Comparison of ENCODE assay signal across 8 mouse cellular contexts in genomic region chr7:116038511-116038910, GRCm38 (mm10). TPM values are rescaled to one million over a fixed set of nuclear protein-coding genes. Genes with fewer than 3 reads are reported as not detected.
DNase-seq lines count a peak whose midpoint lies in the region; ATAC-seq lines count a peak whose summit lies in the region.

Sox6 (minus strand) TSS chr7:116038796.

- peak within 1 kb of the TSS; percentile 97 for H3K4me2 ChIP-seq in embryonic facial prominence, embryonic 12.5 days (replicated peaks)
- peak within 1 kb of the TSS; percentile 97 for H3K4me2 ChIP-seq in heart, embryonic 11.5 days
- H3K4me2 ChIP-seq in lung, embryonic 16.5 days (ENCODE audit: low read depth, low read length), result peak within 1 kb of the TSS; percentile 99
- H3K4me2 ChIP-seq in stomach, embryonic 16.5 days (ENCODE audit: low read depth, low read length), result peak within 1 kb of the TSS; percentile 100

- no peak within 1 kb of the TSS; the same call in 1 of the 2 replicates for H3K27ac ChIP-seq in embryonic facial prominence, embryonic 12.5 days
- H3K27ac ChIP-seq in heart, embryonic 11.5 days (ENCODE audit: low read depth, low read length), result no peak within 1 kb of the TSS; the same call in 1 of the 2 replicates
- H3K27ac ChIP-seq in lung, embryonic 16.5 days (ENCODE audit: low read length), result no peak within 1 kb of the TSS
- H3K27ac ChIP-seq in stomach, embryonic 16.5 days (ENCODE audit: low read length), result no peak within 1 kb of the TSS

- DNase-seq in layer of hippocampus, adult 18-20 months (ENCODE audit: low spot score in 2 of 2), result no peak
- DNase-seq in layer of hippocampus, adult 11-12 months (ENCODE audit: low spot score), result no peak
- peak; percentile 23 for DNase-seq in kidney, postnatal 10 days
- no peak for DNase-seq in c-Kit-positive CD71-positive TER-119-positive erythroid progenitor cells, embryonic 14.5 days (ENCODE audit: low spot score)

- 1% methylated on average over 11 of the region's 11 CpGs for WGBS in embryonic facial prominence, embryonic 12.5 days
- WGBS in heart, embryonic 11.5 days (ENCODE audit: insufficient replicate concordance), result 0% methylated on average over 11 of the region's 11 CpGs
- 3% methylated on average over 11 of the region's 11 CpGs for WGBS in lung, embryonic 16.5 days
- WGBS in stomach, embryonic 16.5 days, result 4% methylated on average over 11 of the region's 11 CpGs

- peaks cover 43% of the 10 kb centered on the region for H3K27me3 ChIP-seq in embryonic facial prominence, embryonic 12.5 days
- H3K27me3 ChIP-seq in heart, embryonic 11.5 days (ENCODE audit: control insufficient read depth, insufficient read depth, low read length), result peaks cover 30% of the 10 kb centered on the region
- H3K27me3 ChIP-seq in lung, embryonic 16.5 days (ENCODE audit: control insufficient read depth, insufficient read depth, low read depth, low read length), result peaks cover 36% of the 10 kb centered on the region
- peaks cover 34% of the 10 kb centered on the region for H3K27me3 ChIP-seq in stomach, embryonic 16.5 days (ENCODE audit: control insufficient read depth, insufficient read depth, low read length)

- no peaks in the 10 kb centered on the region for H3K36me3 ChIP-seq in embryonic facial prominence, embryonic 12.5 days
- H3K36me3 ChIP-seq in heart, embryonic 11.5 days (ENCODE audit: control insufficient read depth, insufficient read depth, low read length), result no peaks in the 10 kb centered on the region
- no peaks in the 10 kb centered on the region for H3K36me3 ChIP-seq in lung, embryonic 16.5 days (ENCODE audit: control insufficient read depth, insufficient read depth, low read length)
- H3K36me3 ChIP-seq in stomach, embryonic 16.5 days (ENCODE audit: control insufficient read depth, insufficient read depth, low read length), result no peaks in the 10 kb centered on the region

- H3K9me3 ChIP-seq in embryonic facial prominence, embryonic 12.5 days, result no peaks in the 10 kb centered on the region
- no peaks in the 10 kb centered on the region for H3K9me3 ChIP-seq in heart, embryonic 11.5 days (replicated peaks; ENCODE audit: control insufficient read depth, low read length)
- H3K9me3 ChIP-seq in lung, embryonic 16.5 days (ENCODE audit: control insufficient read depth, low read length), result no peaks in the 10 kb centered on the region
- H3K9me3 ChIP-seq in stomach, embryonic 16.5 days (replicated peaks; ENCODE audit: control insufficient read depth, low read length), result no peaks in the 10 kb centered on the region

- no peak for ATAC-seq in embryonic facial prominence, embryonic 12.5 days (ENCODE audit: insufficient number of reproducible peaks, insufficient read depth, low FRiP score, low TSS enrichment)
- ATAC-seq in heart, embryonic 11.5 days (replicated peaks; ENCODE audit: insufficient number of reproducible peaks, low FRiP score, low TSS enrichment), result no peak
- ATAC-seq in lung, embryonic 16.5 days (ENCODE audit: low read depth), result no peak
- no peak for ATAC-seq in stomach, embryonic 16.5 days (ENCODE audit: insufficient read depth, low FRiP score)

- peak within 1 kb of the TSS; percentile 47 for H3K9ac ChIP-seq in embryonic facial prominence, embryonic 12.5 days
- peak within 1 kb of the TSS; percentile 54; the same call in 1 of the 2 replicates for H3K9ac ChIP-seq in heart, embryonic 11.5 days (ENCODE audit: low read depth, low read length)
- peak within 1 kb of the TSS; percentile 65 for H3K9ac ChIP-seq in lung, embryonic 16.5 days (ENCODE audit: low read length)
- H3K9ac ChIP-seq in stomach, embryonic 16.5 days (ENCODE audit: low read length), result peak within 1 kb of the TSS; percentile 51

- H3K4me1 ChIP-seq in embryonic facial prominence, embryonic 12.5 days, result peaks cover 12% of the 10 kb centered on the region
- peaks cover 7% of the 10 kb centered on the region; the same call in 1 of the 2 replicates for H3K4me1 ChIP-seq in heart, embryonic 11.5 days (ENCODE audit: control insufficient read depth, insufficient read depth, low read length)
- H3K4me1 ChIP-seq in lung, embryonic 16.5 days (replicated peaks; ENCODE audit: control insufficient read depth, insufficient read depth, low read length), result peaks cover 17% of the 10 kb centered on the region
- H3K4me1 ChIP-seq in stomach, embryonic 16.5 days (ENCODE audit: control insufficient read depth, insufficient read depth, low read length), result peaks cover 10% of the 10 kb centered on the region; the same call in 1 of the 2 replicates

- H3K4me3 ChIP-seq in embryonic facial prominence, embryonic 12.5 days, result peak within 1 kb of the TSS; percentile 41
- peak within 1 kb of the TSS; percentile 50 for H3K4me3 ChIP-seq in heart, embryonic 11.5 days (ENCODE audit: low read depth, low read length)
- peak within 1 kb of the TSS; percentile 63 for H3K4me3 ChIP-seq in lung, embryonic 16.5 days (ENCODE audit: low read length)
- peak within 1 kb of the TSS; percentile 54 for H3K4me3 ChIP-seq in stomach, embryonic 16.5 days (replicated peaks; ENCODE audit: low read length)

RNA-seq across cellular contexts. Expression of gene Sox6, which starts in this region (rescaled TPM):
- total RNA-seq in layer of hippocampus, adult 18-20 months (2021), result 10 to 100 TPM; 21.1 to 26.5 TPM
- 53.7 and 59.7 TPM in 2 replicates for polyA plus RNA-seq in embryonic facial prominence, embryonic 12.5 days (2016; fragmentation: Nextera tagmentation; extraction: Ambion mirVana)
- polyA plus RNA-seq in heart, embryonic 11.5 days (2014; fragmentation: Nextera tagmentation; extraction: Ambion mirVana), result 33.2 and 45.1 TPM in 2 replicates
- 20.7 and 20.9 TPM in 2 replicates for polyA plus RNA-seq in lung, embryonic 16.5 days (2015; fragmentation: Nextera tagmentation; extraction: Ambion mirVana)
- polyA plus RNA-seq in stomach, embryonic 16.5 days (2015; fragmentation: Nextera tagmentation; extraction: Ambion mirVana), result 30.1 and 37.5 TPM in 2 replicates
